In the genomic region with DNA sequence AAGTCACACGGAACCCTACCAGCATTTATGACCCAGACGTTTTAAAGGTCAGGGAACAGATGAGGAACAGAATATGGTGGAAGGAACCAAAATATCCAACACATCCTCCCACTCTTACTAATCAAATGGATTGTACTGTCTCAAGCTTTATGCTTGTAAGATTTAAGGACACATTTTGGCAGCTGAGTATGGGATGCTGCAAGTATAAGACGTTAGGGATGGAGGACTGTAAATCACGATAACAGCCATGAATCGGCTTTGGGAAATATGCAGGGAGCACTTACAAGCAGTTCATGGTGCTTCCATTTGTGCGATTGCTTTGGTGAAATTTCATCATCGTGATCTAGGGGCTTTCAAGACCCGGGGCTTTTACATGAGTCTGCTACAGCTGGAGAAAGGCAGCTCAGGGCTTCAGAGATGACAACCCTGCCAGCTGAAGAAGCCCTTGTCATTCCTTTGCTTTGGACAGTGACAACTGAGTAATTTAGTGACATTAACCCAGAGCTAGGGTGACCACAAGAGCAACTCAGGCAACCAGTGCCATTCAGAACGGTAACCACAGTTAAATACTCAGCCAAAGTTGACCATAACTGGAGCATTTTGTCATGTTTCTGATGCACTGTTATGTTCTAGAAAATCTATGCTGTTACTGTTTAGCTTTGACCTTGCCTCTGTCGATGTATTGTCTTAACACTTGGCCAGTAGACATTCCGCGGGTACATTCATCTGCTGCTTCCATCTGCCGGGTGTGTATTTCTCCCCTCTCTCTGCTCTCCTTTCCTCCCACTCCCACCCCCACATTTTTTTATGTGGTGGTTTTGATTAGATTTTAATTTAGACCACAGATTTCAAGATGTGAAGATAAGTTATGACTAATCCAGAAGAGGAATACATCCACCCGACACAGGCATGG, we compare ENCODE assay signal across 12 mouse cellular contexts.
"Had no signal": no experiment of that assay in that cellular context is flagged by ENCODE, and none has a peak within 500 bp of the region (broad histone marks: within the 10 kb centered on the region; RNA-seq: fewer than 3 reads in every experiment).

No protein-coding gene starts in this region.

- H3K4me3 ChIP-seq: limb, embryonic 12.5 days; midbrain, embryonic 12.5 days had no signal

- H3K4me1 ChIP-seq: limb, embryonic 12.5 days; midbrain, embryonic 12.5 days had no signal

- H3K27me3 ChIP-seq: limb, embryonic 12.5 days; midbrain, embryonic 12.5 days had no signal

- H3K9me3 ChIP-seq: limb, embryonic 12.5 days; midbrain, embryonic 12.5 days had no signal

- ATAC-seq: intestine, embryonic 16.5 days; midbrain, embryonic 16.5 days had no signal

- H3K36me3 ChIP-seq: limb, embryonic 12.5 days; midbrain, embryonic 12.5 days had no signal

- H3K27ac ChIP-seq: limb, embryonic 12.5 days; liver, embryonic 14.5 days; midbrain, embryonic 12.5 days; stomach, postnatal 0 days had no signal

- H3K9ac ChIP-seq: limb, embryonic 12.5 days; liver, embryonic 14.5 days; midbrain, embryonic 12.5 days had no signal

- H3K4me2 ChIP-seq: limb, embryonic 12.5 days; midbrain, embryonic 12.5 days had no signal

- DNase-seq: kidney, adult 2 months; kidney, postnatal 10 days; liver; lung, adult 18-20 months; thymus, adult 2 months; thymus, postnatal 25 days had no signal
